Mouse (Mus musculus): ENCODE measurements at regions not wholly inside any gene's neighbourhood (a gene's known extent, or its start where the extent isn't known, plus 50 kb on each side); places are given as distances from the start of the nearest gene placed in this dataset.
A peak's percentile ranks its signal among the peaks of the same experiment; 100 is the strongest.

GRCm38 (mm10) chr2:74930702-74931101 is 105.1 kb downstream of the Mtx2 start:
- H3K27me3 ChIP-seq (replicated peaks; ENCODE audit: control insufficient read depth, insufficient read depth, low read length), result no peaks in the 10 kb centered on the region
- WGBS, result 34% methylated on average over 3 of the region's 3 CpGs
- no peak overlapping the region for H3K4me3 ChIP-seq (ENCODE audit: low read depth, low read length)
- H3K36me3 ChIP-seq (ENCODE audit: control insufficient read depth, insufficient read depth, low read length), result no peaks in the 10 kb centered on the region
- no peak overlapping the region for H3K9ac ChIP-seq (ENCODE audit: low read depth, low read length)
- peaks cover 17% of the 10 kb centered on the region for H3K4me1 ChIP-seq (ENCODE audit: control insufficient read depth, insufficient read depth, low read length)
- no peaks in the 10 kb centered on the region for H3K9me3 ChIP-seq (ENCODE audit: control insufficient read depth, low read length)
- ATAC-seq (ENCODE audit: low read depth) (no peak), DNase-seq (ENCODE audit: low spot score) (no peak)
- H3K27ac ChIP-seq (replicated peaks; ENCODE audit: low read depth, low read length), result no peak overlapping the region
- H3K4me2 ChIP-seq (ENCODE audit: low read depth, low read length), result no peak overlapping the region

GRCm38 (mm10) chr2:74933190-74933589 is 107.6 kb downstream of the Mtx2 start:
- H3K9me3 ChIP-seq (ENCODE audit: control insufficient read depth, low read length), result no peaks in the 10 kb centered on the region
- H3K4me3 ChIP-seq (ENCODE audit: low read depth, low read length), result no peak overlapping the region
- no peaks in the 10 kb centered on the region for H3K36me3 ChIP-seq (ENCODE audit: control insufficient read depth, insufficient read depth, low read length)
- H3K9ac ChIP-seq (ENCODE audit: low read depth, low read length), result no peak overlapping the region
- H3K4me2 ChIP-seq (ENCODE audit: low read depth, low read length), result no peak overlapping the region
- DNase-seq (ENCODE audit: low spot score) (peak; percentile 49), ATAC-seq (ENCODE audit: low read depth) (no peak)
- H3K27ac ChIP-seq (replicated peaks; ENCODE audit: low read depth, low read length), result no peak overlapping the region
- no peaks in the 10 kb centered on the region for H3K27me3 ChIP-seq (replicated peaks; ENCODE audit: control insufficient read depth, insufficient read depth, low read length)
- WGBS, result 23% methylated on average over 8 of the region's 8 CpGs
- peaks cover 17% of the 10 kb centered on the region for H3K4me1 ChIP-seq (ENCODE audit: control insufficient read depth, insufficient read depth, low read length)

- no peak overlapping the region for H3K4me3 ChIP-seq (ENCODE audit: low read depth, low read length)
- no peaks in the 10 kb centered on the region for H3K36me3 ChIP-seq (ENCODE audit: control insufficient read depth, insufficient read depth, low read length)
- 74% methylated on average over 1 of the region's 1 CpGs for WGBS
- H3K27ac ChIP-seq (replicated peaks; ENCODE audit: low read depth, low read length), result no peak overlapping the region
- peaks cover 17% of the 10 kb centered on the region for H3K4me1 ChIP-seq (ENCODE audit: control insufficient read depth, insufficient read depth, low read length)
- no peaks in the 10 kb centered on the region for H3K9me3 ChIP-seq (ENCODE audit: control insufficient read depth, low read length)
- no peak for DNase-seq (ENCODE audit: low spot score)
- ATAC-seq (ENCODE audit: low read depth), result no peak
- no peak overlapping the region for H3K9ac ChIP-seq (ENCODE audit: low read depth, low read length)
- H3K27me3 ChIP-seq (replicated peaks; ENCODE audit: control insufficient read depth, insufficient read depth, low read length), result no peaks in the 10 kb centered on the region
- no peak overlapping the region for H3K4me2 ChIP-seq (ENCODE audit: low read depth, low read length)
Measured at GRCm38 (mm10) chr2:74933771-74934170, 108.2 kb downstream of the Mtx2 start.

- H3K4me2 ChIP-seq (ENCODE audit: low read depth, low read length), result no peak overlapping the region
- no peaks in the 10 kb centered on the region for H3K9me3 ChIP-seq (ENCODE audit: control insufficient read depth, low read length)
- DNase-seq (ENCODE audit: low spot score), result no peak
- H3K27me3 ChIP-seq (replicated peaks; ENCODE audit: control insufficient read depth, insufficient read depth, low read length), result no peaks in the 10 kb centered on the region
- no peaks in the 10 kb centered on the region for H3K36me3 ChIP-seq (ENCODE audit: control insufficient read depth, insufficient read depth, low read length)
- H3K4me1 ChIP-seq (ENCODE audit: control insufficient read depth, insufficient read depth, low read length), result peaks cover 2% of the 10 kb centered on the region; the same call in 1 of the 2 replicates
- H3K27ac ChIP-seq (replicated peaks; ENCODE audit: low read depth, low read length), result no peak overlapping the region
- H3K4me3 ChIP-seq (ENCODE audit: low read depth, low read length), result no peak overlapping the region
- 75% methylated on average over 9 of the region's 9 CpGs for WGBS
- H3K9ac ChIP-seq (ENCODE audit: low read depth, low read length), result no peak overlapping the region
- no peak for ATAC-seq (ENCODE audit: low read depth)
Measured at GRCm38 (mm10) chr2:74938711-74939110, 113.1 kb downstream of the Mtx2 start.

GRCm38 (mm10) chr2:74941966-74942365 is 116.4 kb downstream of the Mtx2 start:
- WGBS, result 91% methylated on average over 10 of the region's 10 CpGs
- H3K27me3 ChIP-seq (replicated peaks; ENCODE audit: control insufficient read depth, insufficient read depth, low read length), result no peaks in the 10 kb centered on the region
- no peaks in the 10 kb centered on the region for H3K9me3 ChIP-seq (ENCODE audit: control insufficient read depth, low read length)
- no peaks in the 10 kb centered on the region for H3K36me3 ChIP-seq (ENCODE audit: control insufficient read depth, insufficient read depth, low read length)
- H3K27ac ChIP-seq (replicated peaks; ENCODE audit: low read depth, low read length), result no peak overlapping the region
- no peaks in the 10 kb centered on the region for H3K4me1 ChIP-seq (ENCODE audit: control insufficient read depth, insufficient read depth, low read length)
- H3K4me2 ChIP-seq (ENCODE audit: low read depth, low read length), result no peak overlapping the region
- DNase-seq (ENCODE audit: low spot score) (no peak), ATAC-seq (ENCODE audit: low read depth) (no peak)
- H3K9ac ChIP-seq (ENCODE audit: low read depth, low read length), result no peak overlapping the region
- no peak overlapping the region for H3K4me3 ChIP-seq (ENCODE audit: low read depth, low read length)

- no peaks in the 10 kb centered on the region for H3K9me3 ChIP-seq (ENCODE audit: control insufficient read depth, low read length)
- no peaks in the 10 kb centered on the region for H3K4me1 ChIP-seq (ENCODE audit: control insufficient read depth, insufficient read depth, low read length)
- H3K27ac ChIP-seq (replicated peaks; ENCODE audit: low read depth, low read length), result no peak overlapping the region
- H3K9ac ChIP-seq (ENCODE audit: low read depth, low read length), result no peak overlapping the region
- no peaks in the 10 kb centered on the region for H3K36me3 ChIP-seq (ENCODE audit: control insufficient read depth, insufficient read depth, low read length)
- peak; percentile 41; the same call in 1 of the 2 replicates for ATAC-seq (ENCODE audit: low read depth)
- H3K4me3 ChIP-seq (ENCODE audit: low read depth, low read length), result no peak overlapping the region
- WGBS, result 58% methylated on average over 6 of the region's 6 CpGs
- no peaks in the 10 kb centered on the region for H3K27me3 ChIP-seq (replicated peaks; ENCODE audit: control insufficient read depth, insufficient read depth, low read length)
- H3K4me2 ChIP-seq (ENCODE audit: low read depth, low read length), result no peak overlapping the region
- peak; percentile 46 for DNase-seq (ENCODE audit: low spot score)
Measured at GRCm38 (mm10) chr2:74942611-74943198, 117.1 kb downstream of the Mtx2 start.

GRCm38 (mm10) chr2:74945185-74945749 is 119.7 kb downstream of the Mtx2 start:
- ATAC-seq (ENCODE audit: low read depth), result no peak
- 66% methylated on average over 7 of the region's 7 CpGs for WGBS
- H3K27me3 ChIP-seq (replicated peaks; ENCODE audit: control insufficient read depth, insufficient read depth, low read length), result no peaks in the 10 kb centered on the region
- no peak overlapping the region for H3K27ac ChIP-seq (replicated peaks; ENCODE audit: low read depth, low read length)
- no peak overlapping the region for H3K4me2 ChIP-seq (ENCODE audit: low read depth, low read length)
- H3K9me3 ChIP-seq (ENCODE audit: control insufficient read depth, low read length), result no peaks in the 10 kb centered on the region
- no peaks in the 10 kb centered on the region for H3K4me1 ChIP-seq (ENCODE audit: control insufficient read depth, insufficient read depth, low read length)
- H3K4me3 ChIP-seq (ENCODE audit: low read depth, low read length), result no peak overlapping the region
- no peaks in the 10 kb centered on the region for H3K36me3 ChIP-seq (ENCODE audit: control insufficient read depth, insufficient read depth, low read length)
- H3K9ac ChIP-seq (ENCODE audit: low read depth, low read length), result no peak overlapping the region
- no peak for DNase-seq (ENCODE audit: low spot score)

- no peak overlapping the region for H3K4me2 ChIP-seq (ENCODE audit: low read depth, low read length)
Measured at GRCm38 (mm10) chr2:74951401-74952260, 126.0 kb downstream of the Mtx2 start.

More at GRCm38 (mm10) chr2:74951401-74952260, 126.0 kb downstream of the Mtx2 start:
- ATAC-seq (ENCODE audit: low read depth) (0 out of 2 replicates have a peak, but pooled peaks have one; percentile 44), DNase-seq (ENCODE audit: low spot score) (peak; percentile 85)
- H3K27me3 ChIP-seq (replicated peaks; ENCODE audit: control insufficient read depth, insufficient read depth, low read length), result no peaks in the 10 kb centered on the region
- H3K9me3 ChIP-seq (ENCODE audit: control insufficient read depth, low read length), result no peaks in the 10 kb centered on the region
- H3K36me3 ChIP-seq (ENCODE audit: control insufficient read depth, insufficient read depth, low read length), result no peaks in the 10 kb centered on the region
- no peak overlapping the region for H3K9ac ChIP-seq (ENCODE audit: low read depth, low read length)
- no peak overlapping the region for H3K4me3 ChIP-seq (ENCODE audit: low read depth, low read length)
- no peaks in the 10 kb centered on the region; the same call in 1 of the 2 replicates for H3K4me1 ChIP-seq (ENCODE audit: control insufficient read depth, insufficient read depth, low read length)
- 59% methylated on average over 12 of the region's 12 CpGs for WGBS
- 0 out of 2 replicates have a peak overlapping the region, but pooled peaks have one; percentile 39 for H3K27ac ChIP-seq (replicated peaks; ENCODE audit: low read depth, low read length)
